Mouse (Mus musculus) cerebellum, adult 9-10 months (tissue): ENCODE results near the gene Plxna4.

ENCODE experiments used
- DNase-seq: peaks from one replicate; pipeline ENCODE4 v3.0.0; 2022

The Plxna4 gene

DNA sequence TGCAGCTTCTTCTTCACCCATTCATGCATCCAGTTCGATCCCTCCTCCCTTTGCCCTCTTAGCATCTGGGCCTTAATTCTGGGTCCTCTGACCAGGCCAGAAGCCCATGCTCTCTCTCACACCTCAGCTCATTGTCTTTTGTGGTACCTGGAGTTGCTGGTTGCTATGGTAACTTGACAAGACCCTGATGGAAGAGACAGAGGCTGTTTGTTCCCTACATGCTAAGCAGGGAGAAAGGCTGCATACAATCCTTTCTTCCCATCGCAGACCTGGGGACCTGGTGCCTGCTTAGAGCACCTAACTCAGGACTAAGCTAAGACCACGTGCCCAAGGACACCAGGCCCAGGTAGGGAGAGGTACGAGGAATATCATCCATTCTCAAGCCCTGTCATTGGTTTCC is 443.2 kb downstream of the Plxna4 start:
- no peak for DNase-seq

DNA sequence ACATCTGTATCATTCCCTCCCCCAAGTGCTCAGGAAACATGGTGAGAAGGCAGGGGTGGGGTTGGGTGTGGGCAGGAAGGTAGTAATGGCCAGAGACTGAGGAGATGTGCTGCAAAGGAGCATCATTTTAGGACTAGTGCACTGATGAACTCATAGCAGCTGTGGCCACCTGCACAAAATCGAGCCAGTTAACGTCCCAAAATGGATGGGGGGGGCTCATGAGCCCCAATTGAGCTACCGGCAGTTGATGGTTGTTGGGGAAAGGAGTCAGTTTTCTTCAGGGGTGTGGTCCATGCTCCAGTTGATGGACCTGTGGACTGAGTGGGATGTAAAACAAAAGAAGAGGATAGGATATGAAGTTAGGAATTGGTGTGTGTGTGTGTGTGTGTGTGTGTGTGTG is 448.5 kb downstream of the Plxna4 start:
- DNase-seq, result no peak

DNA sequence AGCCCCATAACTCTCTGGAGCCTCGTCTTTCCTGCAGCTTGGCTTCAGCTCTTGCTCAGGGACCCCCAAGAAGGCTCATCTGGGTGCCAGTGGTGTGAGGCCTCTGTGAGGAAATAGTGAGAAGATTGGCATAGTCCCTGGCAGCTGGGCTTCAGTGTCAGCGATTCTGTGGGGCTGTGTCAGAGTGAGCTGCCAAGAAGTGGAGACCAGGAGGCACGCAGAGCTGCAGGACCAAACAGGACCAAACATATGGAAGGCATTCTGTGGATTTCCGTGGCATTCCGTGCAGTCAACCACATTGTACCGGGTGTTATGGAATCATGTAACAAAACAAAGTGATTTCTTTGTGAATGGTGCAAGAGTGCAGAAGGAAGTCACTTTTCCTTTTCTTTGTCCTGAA is 461.1 kb downstream of the Plxna4 start:
- no peak for DNase-seq

DNA sequence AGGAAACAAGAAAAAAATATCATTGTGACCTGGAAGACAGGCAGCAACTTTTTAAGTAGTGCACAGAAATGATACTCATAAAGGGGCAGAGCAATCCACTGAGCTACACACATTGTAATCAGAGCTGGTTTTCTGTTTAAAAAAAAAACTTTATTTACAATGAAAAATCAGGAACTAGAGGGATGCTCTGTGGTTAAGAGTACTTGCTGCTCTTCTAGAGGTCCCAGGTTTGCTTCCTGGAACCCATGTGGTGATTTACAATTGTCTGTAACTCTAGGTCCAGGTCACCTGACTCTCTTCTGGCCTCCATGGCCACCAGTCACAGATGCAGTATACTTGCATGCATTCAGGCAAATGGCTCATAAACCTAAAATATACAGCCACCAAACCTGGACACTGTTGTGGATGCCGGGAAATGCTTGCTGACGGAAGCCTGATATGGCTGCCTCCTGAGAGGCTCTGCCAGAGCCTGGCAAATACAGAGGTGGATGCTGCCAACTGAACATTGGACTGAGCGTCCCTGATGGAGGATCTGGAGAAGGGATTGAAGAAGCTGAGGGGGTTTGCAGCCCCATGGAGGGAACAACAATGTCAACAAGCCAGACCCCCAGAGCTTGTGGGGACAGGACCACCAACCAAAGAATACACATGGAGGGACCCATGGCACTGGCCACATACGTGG is 465.3 kb downstream of the Plxna4 start:
- no peak for DNase-seq

DNA sequence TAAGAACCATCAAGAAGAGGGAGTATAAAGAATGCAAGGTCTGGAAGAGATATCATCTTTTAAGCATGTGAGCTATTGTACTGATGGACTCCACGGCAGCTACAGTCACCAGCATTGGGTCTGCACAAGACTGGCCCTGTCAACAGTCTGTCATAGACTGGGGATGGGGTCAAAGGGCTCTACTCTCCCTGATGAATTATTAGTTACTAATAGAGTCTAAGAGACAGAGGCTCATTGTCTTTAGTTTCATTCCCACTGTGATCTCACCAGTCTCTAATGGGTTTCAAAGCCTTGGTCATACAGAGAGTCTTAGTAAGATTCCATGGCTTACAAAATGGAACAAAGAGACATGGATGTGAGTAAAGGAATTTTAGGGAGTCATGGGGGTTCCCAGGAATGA is 467.1 kb downstream of the Plxna4 start:
- no peak for DNase-seq

DNA sequence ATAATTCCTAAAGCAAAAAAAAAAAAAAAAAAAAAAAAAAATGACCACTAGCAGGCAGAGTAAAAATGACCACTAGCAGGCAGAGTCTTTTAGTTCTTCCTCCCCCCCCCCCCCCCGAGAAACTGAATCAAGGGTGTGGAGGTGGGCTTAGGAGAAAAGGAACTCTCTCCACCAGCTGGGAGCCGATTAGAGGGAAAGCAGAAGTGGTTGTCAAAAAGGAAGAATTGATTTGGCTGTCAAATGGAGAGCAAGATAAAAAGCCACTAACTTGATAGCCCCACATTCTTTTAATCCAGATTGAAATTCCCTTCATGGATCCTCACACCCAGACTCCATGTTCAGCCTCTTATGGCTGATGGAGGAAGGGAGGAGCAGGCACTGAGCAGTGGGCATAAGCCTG is 478.8 kb downstream of the Plxna4 start:
- no peak for DNase-seq

DNA sequence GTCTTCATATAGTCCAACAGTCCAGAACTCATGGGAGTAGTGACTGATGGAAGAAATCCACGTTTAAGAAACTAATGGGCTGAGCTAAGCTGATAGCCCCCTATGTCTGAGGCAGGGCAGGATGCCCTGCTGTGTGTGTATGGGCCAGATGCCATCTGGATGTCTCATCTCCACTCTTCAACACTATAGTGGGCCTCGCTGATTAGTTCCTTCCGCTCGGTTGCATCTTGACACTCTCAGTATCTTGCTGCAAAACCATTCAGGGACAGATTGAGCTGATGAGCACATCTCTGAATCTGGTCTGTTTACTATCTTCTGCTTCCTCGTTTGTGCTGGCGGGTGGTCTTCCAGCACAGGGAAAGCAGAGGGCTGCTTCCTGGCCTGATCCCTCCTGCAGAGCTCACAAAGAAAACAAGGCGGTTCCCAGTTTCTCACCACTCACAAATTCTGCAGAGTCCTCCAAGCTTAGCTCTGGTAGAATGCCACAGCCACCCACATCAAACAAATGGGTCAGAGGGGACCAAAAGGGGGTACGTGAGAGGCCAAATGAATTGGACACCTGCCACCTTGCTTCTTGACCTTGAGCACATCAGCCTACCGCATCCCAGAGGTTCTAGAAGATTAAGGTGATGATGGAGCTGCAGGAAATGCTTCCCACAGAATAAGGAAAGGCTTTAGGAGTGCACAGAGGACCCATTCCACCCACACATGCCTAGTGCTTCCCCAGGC is 482.3 kb downstream of the Plxna4 start:
- DNase-seq, result no peak
